Mouse (Mus musculus) embryonic facial prominence, embryonic 11.5 days (tissue): ENCODE measurements around the gene Tead4. TPM values are rescaled to one million over a fixed set of nuclear protein-coding genes. Genes with fewer than 3 reads are reported as not detected.
"Not testable (repeated sequence)": the region's sequence is repeated elsewhere in the genome, so short reads cannot be mapped to it uniquely, and the experiment has no call there.

Experiments
- ATAC-seq: fragments of 200-750 bp; cut with Nextera tagmentation; replicated peaks from 2 replicates; pipeline ENCODE4 v1.8.0; 2017; ENCODE audit warnings: low read depth; ENCODE audit not compliant: insufficient number of reproducible peaks, low FRiP score, low TSS enrichment
- DNase-seq: peaks from one replicate; pipeline ENCODE4 v3.0.0-alpha.2; 2015; ENCODE audit warnings: low spot score
- H3K27ac ChIP-seq: fragments of 300-500 bp; sonication (generic); replicated peaks from 2 replicates; pipeline ENCODE4 v1.5.1; 2014; ENCODE audit warnings: mild to moderate bottlenecking, low read depth, low read length, control low read depth
- H3K27me3 ChIP-seq: fragments of 300-500 bp; sonication (generic); 2 replicates; pipeline ENCODE4 v1.6.1; 2014; ENCODE audit warnings: mild to moderate bottlenecking, low read length, moderate library complexity, mixed read lengths; ENCODE audit not compliant: control insufficient read depth, insufficient read depth
- H3K36me3 ChIP-seq: fragments of 300-500 bp; sonication (generic); replicated peaks from 2 replicates; pipeline ENCODE4 v1.6.1; 2014; ENCODE audit warnings: low read depth, mild to moderate bottlenecking, low read length, moderate library complexity, mixed read lengths; ENCODE audit not compliant: control insufficient read depth, insufficient read depth
- H3K4me1 ChIP-seq: fragments of 300-500 bp; sonication (generic); 2 replicates; pipeline ENCODE4 v1.6.1; 2014; ENCODE audit warnings: low read length, mixed read lengths; ENCODE audit not compliant: control insufficient read depth, insufficient read depth
- H3K4me2 ChIP-seq: fragments of 300-500 bp; sonication (generic); 2 replicates; pipeline ENCODE4 v1.6.1; 2014; ENCODE audit warnings: low read depth, mild to moderate bottlenecking, control low read depth, low read length, moderate library complexity
- H3K4me3 ChIP-seq: fragments of 300-500 bp; sonication (generic); 2 replicates; pipeline ENCODE4 v1.5.1; 2014; ENCODE audit warnings: low read depth, low read length, control low read depth
- H3K9ac ChIP-seq: fragments of 300-500 bp; sonication (generic); replicated peaks from 2 replicates; pipeline ENCODE4 v1.6.1; 2014; ENCODE audit warnings: mild to moderate bottlenecking, control low read depth, low read length
- H3K9me3 ChIP-seq: fragments of 300-500 bp; sonication (generic); replicated peaks from 2 replicates; pipeline ENCODE4 v1.6.1; 2016; ENCODE audit warnings: mild to moderate bottlenecking, low read length, inconsistent platforms, mixed read lengths; ENCODE audit not compliant: control insufficient read depth
- WGBS: fragments of 180-500 bp; shearing (Covaris S2); extraction: QIAGEN DNeasy Blood & Tissue Kit; methylation state at CpG from one replicate; pipeline ENCODE4 v1.1.7; 2014; 5-methylcytosine and 5-hydroxymethylcytosine counted together
- polyA plus RNA-seq: library from polyadenylated mRNA; unstranded; fragments of >200 nt; fragmentation: Nextera tagmentation; extraction: Ambion mirVana; gene quantifications from 2 replicates; pipeline ENCODE4 v1.2.1, GENCODE M21; 2014

The Tead4 gene
- polyA plus RNA-seq, 1 experiment from 2014 or later = 1.4 TPM

- H3K4me3 ChIP-seq = no peak overlapping the region
- no peaks in the 10 kb centered on the region; the same call in 1 of the 2 replicates for H3K36me3 ChIP-seq
- no peak overlapping the region for H3K27ac ChIP-seq
- H3K4me1 ChIP-seq = no peaks in the 10 kb centered on the region
- H3K9me3 ChIP-seq = no peaks in the 10 kb centered on the region
- peak; percentile 85 for DNase-seq
- no peak overlapping the region for H3K4me2 ChIP-seq
- peak; percentile 66; the same call in 1 of the 2 replicates for ATAC-seq
- no peak overlapping the region for H3K9ac ChIP-seq
- no peaks in the 10 kb centered on the region for H3K27me3 ChIP-seq
- WGBS = 17% methylated on average over 12 of the region's 12 CpGs
These were observed 33.9 kb upstream of the Tead4 start for GRCm38 (mm10) chr6:128334397-128335124.

GRCm38 (mm10) chr6:128318317-128318716 lies 17.7 kb upstream of the Tead4 start:
- 13% methylated on average over 4 of the region's 4 CpGs for WGBS
- no peaks in the 10 kb centered on the region for H3K9me3 ChIP-seq
- H3K9ac ChIP-seq = no peak overlapping the region
- H3K4me3 ChIP-seq = no peak overlapping the region
- no peaks in the 10 kb centered on the region for H3K4me1 ChIP-seq
- peaks cover 5% of the 10 kb centered on the region for H3K36me3 ChIP-seq
- no peaks in the 10 kb centered on the region for H3K27me3 ChIP-seq
- no peak overlapping the region for H3K4me2 ChIP-seq
- no peak overlapping the region for H3K27ac ChIP-seq
- ATAC-seq = peak; percentile 73
- peak; percentile 85 for DNase-seq

GRCm38 (mm10) chr6:128315597-128315996 lies 15.0 kb upstream of the Tead4 start:
- H3K4me1 ChIP-seq = no peaks in the 10 kb centered on the region
- H3K4me2 ChIP-seq = no peak overlapping the region
- no peaks in the 10 kb centered on the region for H3K27me3 ChIP-seq
- DNase-seq = no peak
- H3K4me3 ChIP-seq = no peak overlapping the region
- no peaks in the 10 kb centered on the region for H3K9me3 ChIP-seq
- no peak overlapping the region for H3K27ac ChIP-seq
- H3K36me3 ChIP-seq = no peaks in the 10 kb centered on the region
- WGBS = 82% methylated on average over 8 of the region's 8 CpGs
- ATAC-seq = no peak
- no peak overlapping the region for H3K9ac ChIP-seq

GRCm38 (mm10) chr6:128314796-128315195 lies 14.2 kb upstream of the Tead4 start:
- Histone ChIP-seq H3K27ac (no peak overlapping the region), H3K9ac (no peak overlapping the region), H3K27me3 (no peaks in the 10 kb centered on the region), H3K4me2 (no peak overlapping the region), H3K4me1 (no peaks in the 10 kb centered on the region), H3K36me3 (no peaks in the 10 kb centered on the region), H3K9me3 (no peaks in the 10 kb centered on the region), H3K4me3 (no peak overlapping the region)
- no peak for ATAC-seq
- DNase-seq = no peak
- 88% methylated on average over 6 of the region's 6 CpGs for WGBS

- no peaks in the 10 kb centered on the region for H3K9me3 ChIP-seq
- H3K27me3 ChIP-seq = no peaks in the 10 kb centered on the region
- no peak overlapping the region for H3K9ac ChIP-seq
- no peak overlapping the region for H3K27ac ChIP-seq
- H3K36me3 ChIP-seq = no peaks in the 10 kb centered on the region
- DNase-seq = peak; percentile 83
- peak; percentile 70; the same call in 1 of the 2 replicates for ATAC-seq
- H3K4me2 ChIP-seq = no peak overlapping the region
- H3K4me3 ChIP-seq = no peak overlapping the region
- 36% methylated on average over 4 of the region's 4 CpGs for WGBS
- no peaks in the 10 kb centered on the region for H3K4me1 ChIP-seq
These were observed 7.7 kb upstream of the Tead4 start for GRCm38 (mm10) chr6:128308311-128308710.

GRCm38 (mm10) chr6:128304801-128305200 lies 4.2 kb upstream of the Tead4 start:
- Histone ChIP-seq H3K9me3 (no peaks in the 10 kb centered on the region), H3K4me3 (no peak overlapping the region), H3K27me3 (peaks cover 7% of the 10 kb centered on the region), H3K9ac (no peak overlapping the region), H3K4me2 (no peak overlapping the region), H3K27ac (no peak overlapping the region), H3K36me3 (no peaks in the 10 kb centered on the region), H3K4me1 (no peaks in the 10 kb centered on the region)
- 79% methylated on average over 4 of the region's 4 CpGs for WGBS
- DNase-seq (no peak), ATAC-seq (no peak)

GRCm38 (mm10) chr6:128302640-128303039 lies 2.0 kb upstream of the Tead4 start:
- not testable (repeated sequence) for H3K9me3 ChIP-seq, DNase-seq, H3K9ac ChIP-seq, ATAC-seq, H3K4me2 ChIP-seq, H3K36me3 ChIP-seq, H3K4me3 ChIP-seq, H3K4me1 ChIP-seq, H3K27ac ChIP-seq
- peaks cover 10% of the 10 kb centered on the region for H3K27me3 ChIP-seq
- WGBS = 81% methylated on average over 3 of the region's 3 CpGs

GRCm38 (mm10) chr6:128301891-128302290 lies 1.3 kb upstream of the Tead4 start:
- WGBS = 79% methylated on average over 3 of the region's 3 CpGs
- no peak overlapping the region for H3K4me2 ChIP-seq
- no peaks in the 10 kb centered on the region for H3K4me1 ChIP-seq
- peaks cover 10% of the 10 kb centered on the region for H3K27me3 ChIP-seq
- no peak overlapping the region for H3K27ac ChIP-seq
- ATAC-seq (no peak), DNase-seq (no peak)
- H3K4me3 ChIP-seq = no peak overlapping the region
- no peak overlapping the region for H3K9ac ChIP-seq
- H3K9me3 ChIP-seq = no peaks in the 10 kb centered on the region
- H3K36me3 ChIP-seq = no peaks in the 10 kb centered on the region
